Mouse (Mus musculus) intestine, postnatal 0 days (tissue): ENCODE data around the gene Tmem179. TPM values are rescaled to one million over a fixed set of nuclear protein-coding genes. Genes with fewer than 3 reads are reported as not detected.

Experiments used
- ATAC-seq: fragments of 200-750 bp; cut with Nextera tagmentation; 2 replicates; pipeline ENCODE4 v1.8.0; 2017; ENCODE audit warnings: mild to moderate bottlenecking, moderate TSS enrichment, moderate library complexity
- H3K27ac ChIP-seq: fragments of 300-500 bp; sonication (generic); 2 replicates; pipeline ENCODE4 v1.5.1; 2014; ENCODE audit warnings: mild to moderate bottlenecking, low read depth, low read length, moderate library complexity
- H3K27me3 ChIP-seq: fragments of 300-500 bp; sonication (generic); replicated peaks from 2 replicates; pipeline ENCODE4 v1.6.1; 2014; ENCODE audit warnings: low read length, mixed read lengths; ENCODE audit not compliant: control insufficient read depth, insufficient read depth
- H3K36me3 ChIP-seq: fragments of 300-500 bp; sonication (generic); 2 replicates; pipeline ENCODE4 v1.6.1; 2014; ENCODE audit warnings: mild to moderate bottlenecking, moderate library complexity; ENCODE audit not compliant: control insufficient read depth, insufficient read depth
- H3K4me1 ChIP-seq: fragments of 300-500 bp; sonication (generic); replicated peaks from 2 replicates; pipeline ENCODE4 v1.6.1; 2014; ENCODE audit warnings: antibody characterized with exemption, low read length, mixed read lengths; ENCODE audit not compliant: control insufficient read depth, insufficient read depth
- H3K4me2 ChIP-seq: fragments of 300-500 bp; sonication (generic); replicated peaks from 2 replicates; pipeline ENCODE4 v1.6.1; 2014; ENCODE audit warnings: low read depth, mild to moderate bottlenecking, moderate library complexity
- H3K4me3 ChIP-seq: fragments of 300-500 bp; sonication (generic); 2 replicates; pipeline ENCODE4 v1.5.1; 2014; ENCODE audit warnings: low read depth, low read length
- H3K9ac ChIP-seq: fragments of 300-500 bp; sonication (generic); 2 replicates; pipeline ENCODE4 v1.6.1; 2014; ENCODE audit warnings: mild to moderate bottlenecking, low read depth, low read length
- H3K9me3 ChIP-seq: fragments of 300-500 bp; sonication (generic); 2 replicates; pipeline ENCODE4 v1.6.1; 2016; ENCODE audit warnings: mixed run types; ENCODE audit not compliant: control insufficient read depth
- CTCF ChIP-seq: sonication (generic); IDR thresholded peaks from 2 replicates; pipeline ENCODE4 v1.5.1; 2016; ENCODE audit warnings: low read depth, mild to moderate bottlenecking, control low read depth, antibody characterized with exemption, moderate library complexity
- WGBS: fragments of 180-500 bp; shearing (Covaris S2); extraction: QIAGEN DNeasy Blood & Tissue Kit; methylation state at CpG from one replicate; pipeline ENCODE4 v1.1.7; 2014; 5-methylcytosine and 5-hydroxymethylcytosine counted together
- polyA plus RNA-seq: library from polyadenylated mRNA; unstranded; fragments of >200 nt; fragmentation: Nextera tagmentation; extraction: Ambion mirVana; gene quantifications from 2 replicates; pipeline ENCODE4 v1.2.1, GENCODE M21; 2015

The Tmem179 gene
- polyA plus RNA-seq, 1 experiment from 2014 or later, result 1.8 TPM

DNA sequence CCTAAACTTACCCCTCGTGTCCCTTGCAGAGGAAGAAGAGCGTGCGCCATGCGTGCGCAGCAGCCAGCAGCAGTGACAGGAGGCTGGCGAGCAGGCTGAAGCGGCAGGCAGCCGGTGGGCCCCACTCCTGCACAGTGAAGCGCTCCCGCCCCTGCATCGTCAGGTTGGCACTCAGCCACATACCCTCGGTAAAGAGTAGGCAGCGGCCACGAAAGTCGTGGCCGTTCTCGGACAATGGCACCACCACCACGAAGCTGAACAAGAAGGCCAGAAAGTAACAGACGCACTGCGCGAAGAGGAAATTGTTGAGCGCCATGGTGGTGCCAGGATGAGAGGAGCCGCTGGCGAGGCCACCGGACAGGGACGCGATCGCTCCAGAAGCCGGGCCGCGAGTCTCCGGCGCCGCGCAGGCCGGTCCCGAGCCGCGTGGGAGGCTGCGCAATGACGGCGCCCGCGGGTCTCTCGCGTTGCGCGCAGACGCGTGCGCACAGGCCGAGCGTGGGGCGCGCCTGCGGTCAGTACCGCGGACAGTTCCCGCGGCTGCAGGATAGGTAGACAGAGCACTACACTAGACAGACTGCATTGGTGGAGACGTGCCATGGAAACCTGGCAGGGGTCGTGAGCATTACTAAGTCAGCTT, 5.7 kb downstream of the Tmem179 start:
- H3K9me3 ChIP-seq, result no peaks in the 10 kb centered on the region
- H3K36me3 ChIP-seq, result no peaks in the 10 kb centered on the region
- TF ChIP-seq CTCF, result no peak
- no peak overlapping the region for H3K27ac ChIP-seq
- no peak for ATAC-seq
- no peaks in the 10 kb centered on the region for H3K4me1 ChIP-seq
- no peaks in the 10 kb centered on the region; the same call in none of the 2 replicates for H3K27me3 ChIP-seq
- H3K9ac ChIP-seq, result no peak overlapping the region
- H3K4me3 ChIP-seq, result 0 out of 2 replicates have a peak overlapping the region, but pooled peaks have one; percentile 9
- peak overlapping the region; percentile 46 for H3K4me2 ChIP-seq
- WGBS, result 4% methylated on average over 51 of the region's 62 CpGs

DNA sequence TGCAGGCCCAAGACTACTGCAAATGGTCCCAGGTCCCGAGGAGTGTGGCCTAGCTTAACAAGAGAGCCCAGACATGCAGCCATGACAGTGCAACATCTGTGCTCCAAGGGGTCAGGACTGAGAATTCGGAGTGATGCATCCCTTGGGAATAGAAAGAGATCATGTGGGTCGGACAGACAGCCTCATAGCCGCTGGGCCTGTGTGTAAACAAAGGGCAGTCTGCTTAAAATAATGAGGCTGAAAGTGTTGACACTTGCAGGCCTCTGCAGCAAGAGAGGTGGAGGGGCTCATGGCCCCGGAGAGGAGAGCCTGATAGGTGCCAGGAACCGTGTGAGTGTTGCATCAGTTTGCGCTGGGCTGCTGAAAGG, 6.2 kb downstream of the Tmem179 start:
- H3K4me2 ChIP-seq, result no peak overlapping the region
- no peak overlapping the region for H3K4me3 ChIP-seq
- ATAC-seq, result no peak
- no peak overlapping the region for H3K27ac ChIP-seq
- 25% methylated on average over 7 of the region's 7 CpGs for WGBS
- no peak overlapping the region for H3K9ac ChIP-seq
- TF ChIP-seq CTCF, result no peak
- no peaks in the 10 kb centered on the region; the same call in none of the 2 replicates for H3K27me3 ChIP-seq
- no peaks in the 10 kb centered on the region for H3K4me1 ChIP-seq
- no peaks in the 10 kb centered on the region for H3K9me3 ChIP-seq
- no peaks in the 10 kb centered on the region for H3K36me3 ChIP-seq

DNA sequence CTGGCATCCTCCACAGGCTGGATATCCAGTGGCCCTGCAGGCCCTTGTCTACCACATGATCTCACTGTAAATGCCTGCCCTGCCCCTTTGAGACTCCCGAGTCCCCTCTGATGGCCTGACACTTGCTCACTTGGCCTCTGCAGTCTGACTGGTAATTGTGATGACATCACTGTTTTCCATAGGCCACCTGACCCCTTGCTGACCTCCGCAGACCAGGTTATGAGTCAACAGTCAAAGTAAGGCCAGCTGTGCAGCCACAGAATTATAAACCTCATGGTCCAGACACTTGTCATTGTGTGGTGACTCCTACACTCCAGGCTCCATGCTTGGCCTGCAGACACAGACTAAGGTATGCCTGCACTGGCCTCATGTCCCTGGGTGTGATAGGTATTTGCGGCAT, 8.6 kb downstream of the Tmem179 start:
- H3K27ac ChIP-seq, result no peak overlapping the region

DNA sequence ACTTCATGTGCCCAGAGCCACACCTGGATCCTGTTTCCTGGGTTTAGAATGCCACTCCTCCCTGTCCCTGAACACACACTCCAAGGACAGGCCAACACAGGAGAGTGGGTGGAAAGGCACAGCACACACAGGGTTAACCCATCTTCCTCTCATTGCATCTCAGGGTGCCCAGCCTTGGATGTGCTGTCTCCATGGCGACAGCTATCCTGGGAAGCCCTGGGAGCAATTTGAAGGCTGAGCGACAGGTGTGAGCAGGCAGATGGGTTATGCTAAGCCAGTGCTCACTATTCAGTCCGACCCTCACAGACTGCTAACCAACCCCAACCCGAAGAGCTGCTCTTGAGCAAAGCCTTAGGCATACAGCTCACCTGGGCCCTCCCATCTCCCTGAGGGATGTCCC, 9.3 kb downstream of the Tmem179 start:
- ATAC-seq, result no peak
- no peak overlapping the region for H3K27ac ChIP-seq
- no peak overlapping the region for H3K4me2 ChIP-seq
- no peaks in the 10 kb centered on the region for H3K9me3 ChIP-seq
- no peak overlapping the region for H3K9ac ChIP-seq
- no peaks in the 10 kb centered on the region; the same call in none of the 2 replicates for H3K27me3 ChIP-seq
- 30% methylated on average over 4 of the region's 4 CpGs for WGBS
- no peak overlapping the region for H3K4me3 ChIP-seq
- no peak for TF ChIP-seq CTCF
- no peaks in the 10 kb centered on the region for H3K36me3 ChIP-seq
- H3K4me1 ChIP-seq, result no peaks in the 10 kb centered on the region

More for the DNA sequence above, 8.6 kb downstream of the Tmem179 start:
- ATAC-seq, result no peak
- TF ChIP-seq CTCF, result no peak
- Histone ChIP-seq H3K36me3 (no peaks in the 10 kb centered on the region), H3K4me1 (no peaks in the 10 kb centered on the region), H3K4me3 (no peak overlapping the region), H3K9ac (no peak overlapping the region), H3K27me3 (no peaks in the 10 kb centered on the region; the same call in none of the 2 replicates), H3K4me2 (no peak overlapping the region), H3K9me3 (no peaks in the 10 kb centered on the region)
- 67% methylated on average over 3 of the region's 3 CpGs for WGBS

DNA sequence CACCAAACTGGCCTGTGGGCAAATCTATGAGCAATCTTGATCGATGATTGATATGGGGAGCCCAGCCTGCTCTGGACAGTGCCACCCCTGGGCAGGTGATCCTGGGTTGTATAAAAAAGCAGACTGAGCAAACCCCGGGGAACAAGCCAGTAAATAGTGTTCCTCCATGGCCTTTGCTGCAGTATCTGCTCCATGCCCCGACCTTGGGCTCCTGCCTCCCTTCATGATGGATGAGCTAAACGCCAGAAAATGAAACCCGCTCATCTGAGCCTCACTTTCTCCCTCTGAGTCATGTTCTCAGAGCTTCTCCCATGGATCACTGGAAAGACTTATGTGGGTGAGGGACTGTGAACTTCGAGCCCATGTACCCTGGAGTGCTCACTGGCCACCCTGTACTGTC, 10.3 kb downstream of the Tmem179 start:
- H3K4me1 ChIP-seq, result no peaks in the 10 kb centered on the region

DNA sequence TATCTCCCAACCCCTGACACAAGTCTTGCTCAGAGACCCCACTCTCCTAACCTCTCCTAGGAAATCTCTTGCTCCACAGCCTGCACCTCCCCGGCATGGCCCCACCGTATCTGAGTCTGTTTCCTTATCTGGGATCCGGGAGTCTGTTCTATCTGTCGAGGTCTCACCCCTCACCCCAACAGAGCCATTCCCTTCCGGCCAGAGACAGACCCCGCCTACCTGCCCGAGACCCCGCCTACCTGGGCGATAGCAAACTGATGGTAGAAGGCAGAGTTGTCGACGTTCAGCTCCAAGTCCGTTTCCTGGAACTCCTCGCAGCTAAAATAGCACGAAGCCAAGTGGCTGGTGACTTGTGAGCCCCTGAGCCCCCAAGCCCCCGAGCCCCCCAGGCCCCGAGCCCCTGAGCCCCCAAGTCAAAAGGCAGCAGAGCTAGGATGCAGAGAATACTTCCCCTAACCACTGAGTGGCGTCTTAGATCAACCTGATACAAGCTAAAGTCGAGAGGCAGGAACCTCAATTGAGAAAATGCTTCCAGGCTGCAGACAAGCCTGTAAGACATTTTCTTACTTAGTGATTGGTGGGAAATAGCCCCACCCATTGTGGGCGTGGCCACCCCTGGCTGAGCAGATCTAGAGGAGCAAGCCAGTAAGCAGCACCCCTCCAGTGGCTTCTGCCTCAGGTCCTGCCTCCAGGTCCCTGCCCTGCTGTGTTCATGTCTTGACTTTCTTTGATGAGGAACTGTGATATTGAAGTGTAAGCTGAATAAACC, 13.4 kb downstream of the Tmem179 start:
- Histone ChIP-seq H3K4me3 (no peak overlapping the region), H3K4me1 (no peaks in the 10 kb centered on the region), H3K27me3 (no peaks in the 10 kb centered on the region), H3K4me2 (no peak overlapping the region), H3K9ac (no peak overlapping the region), H3K9me3 (no peaks in the 10 kb centered on the region), H3K27ac (no peak overlapping the region), H3K36me3 (no peaks in the 10 kb centered on the region)
- no peak for TF ChIP-seq CTCF
- 15% methylated on average over 19 of the region's 19 CpGs for WGBS
- no peak for ATAC-seq

More for the DNA sequence above, 10.3 kb downstream of the Tmem179 start:
- Histone ChIP-seq H3K27ac (no peak overlapping the region), H3K4me2 (no peak overlapping the region), H3K9me3 (no peaks in the 10 kb centered on the region), H3K27me3 (no peaks in the 10 kb centered on the region; the same call in 1 of the 2 replicates), H3K9ac (no peak overlapping the region), H3K36me3 (no peaks in the 10 kb centered on the region), H3K4me3 (no peak overlapping the region)
- no peak for TF ChIP-seq CTCF
- ATAC-seq, result no peak
- 63% methylated on average over 6 of the region's 6 CpGs for WGBS
